Mouse (Mus musculus) testis, postnatal 10 days (tissue): ENCODE measurements at regions not wholly inside any gene's neighbourhood (a gene's known extent, or its start where the extent isn't known, plus 50 kb on each side); places are given as distances from the start of the nearest gene placed in this dataset.

Experiments
- DNase-seq: peaks from one replicate; pipeline ENCODE4 v3.0.0; 2021; ENCODE audit warnings: low spot score

DNA sequence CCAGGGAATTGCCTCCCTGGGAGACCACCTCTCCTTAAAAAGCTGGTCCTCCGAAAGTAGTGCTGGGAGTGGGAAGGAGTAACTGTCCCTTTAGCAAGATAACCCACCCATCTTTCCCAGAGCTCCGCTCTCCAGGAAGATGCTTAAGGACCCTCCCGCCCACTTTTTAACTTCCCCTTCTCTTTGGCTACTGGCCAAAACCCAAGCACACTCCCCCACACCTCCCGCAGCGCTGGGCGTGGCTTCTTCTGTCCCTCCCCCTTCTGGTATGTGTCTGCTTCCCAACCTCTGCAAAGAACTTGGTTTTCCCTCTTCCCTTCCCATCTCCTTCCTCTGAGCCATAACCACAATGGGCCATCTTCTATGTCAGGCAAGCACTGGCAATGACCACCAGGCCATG is 85.4 kb downstream of the Rpap3 start:
- no peak for DNase-seq

DNA sequence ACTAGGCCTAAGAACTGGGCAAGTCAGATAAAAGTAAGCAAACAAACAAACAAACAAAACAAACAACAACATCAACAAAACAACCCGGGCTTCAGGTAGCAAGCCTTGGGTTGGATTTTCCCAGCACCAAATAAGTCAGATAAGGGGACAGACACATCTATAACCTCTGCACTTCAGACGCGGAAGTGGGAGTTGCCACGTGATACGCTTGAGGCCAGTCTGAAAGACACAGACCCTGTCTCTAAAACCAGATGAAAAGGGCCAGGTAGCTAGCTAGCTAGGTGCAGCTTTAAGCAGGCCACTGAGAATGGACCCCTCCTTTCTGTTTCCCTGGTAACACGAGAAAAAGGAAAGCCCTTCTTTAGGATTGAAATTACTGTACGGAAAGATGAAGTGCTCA is 85.9 kb downstream of the Rpap3 start:
- no peak for DNase-seq

- DNase-seq, result no peak
These were observed 93.3 kb downstream of the Rpap3 start for GRCm38 (mm10) chr15:97612325-97612724.

DNA sequence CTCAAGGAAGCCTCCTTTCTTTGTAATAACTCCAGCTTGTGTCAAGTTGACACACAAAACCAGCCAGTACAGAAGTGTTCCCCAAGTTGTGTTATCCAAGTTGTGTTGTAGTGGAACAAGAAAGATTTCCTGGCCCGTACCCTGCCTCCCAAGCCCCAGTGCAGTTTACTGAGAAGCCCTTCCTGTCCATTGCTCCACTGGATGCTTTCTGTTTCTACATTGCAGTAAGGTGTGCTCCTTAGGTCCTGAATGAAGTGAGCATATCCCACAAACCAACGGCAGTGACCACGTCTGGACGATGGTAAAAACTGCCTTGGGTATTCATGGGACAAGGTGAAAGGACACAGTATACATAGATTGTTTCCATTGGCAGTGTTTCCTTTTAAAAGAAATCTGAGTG is 94.9 kb downstream of the Rpap3 start:
- DNase-seq, result no peak

DNA sequence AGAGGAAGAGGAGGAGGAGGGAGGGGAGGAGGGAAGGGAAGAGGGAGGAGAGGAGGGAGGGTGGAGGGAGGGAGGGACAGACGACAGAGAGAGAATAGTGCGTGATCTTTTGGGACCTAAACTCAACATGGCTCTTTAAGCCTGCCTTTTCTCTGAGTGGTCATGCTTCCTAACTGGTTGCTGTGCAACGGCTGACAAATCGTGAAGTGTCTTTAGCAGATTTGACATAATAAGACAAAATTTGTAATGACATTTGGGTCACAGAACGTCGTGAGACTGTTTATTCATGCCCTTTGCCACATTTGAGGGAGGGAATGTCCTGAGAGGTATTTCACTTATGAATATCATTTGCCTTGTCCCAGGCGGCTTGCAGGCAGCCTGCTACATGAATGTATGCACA is 96.1 kb downstream of the Rpap3 start:
- DNase-seq, result no peak

- DNase-seq, result no peak
These were observed 97.0 kb downstream of the Rpap3 start for GRCm38 (mm10) chr15:97608651-97609050.

- DNase-seq, result no peak
These were observed 97.9 kb downstream of the Rpap3 start for GRCm38 (mm10) chr15:97607617-97608206.

GRCm38 (mm10) chr15:97606630-97607381 is 98.8 kb downstream of the Rpap3 start:
- DNase-seq, result peak; percentile 73

DNA sequence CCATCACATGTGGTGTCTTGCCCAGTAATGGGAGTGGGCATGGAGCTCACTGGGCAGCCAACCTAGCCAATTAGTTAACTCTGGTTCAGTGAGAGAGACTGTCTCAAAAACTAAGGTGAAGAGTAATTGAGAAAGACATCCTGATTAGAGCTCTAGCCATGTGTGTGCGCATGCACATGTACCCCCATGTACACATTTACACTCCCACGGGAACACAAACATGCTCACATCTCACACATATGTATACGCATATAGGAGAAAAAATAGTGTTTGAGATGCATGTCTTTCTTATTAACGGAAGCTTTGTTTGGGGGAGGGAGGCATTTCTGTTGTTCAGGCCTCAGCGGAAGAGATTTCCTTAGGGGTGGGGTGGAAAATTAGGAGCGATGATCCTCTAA is 99.4 kb downstream of the Rpap3 start:
- DNase-seq, result no peak

DNA sequence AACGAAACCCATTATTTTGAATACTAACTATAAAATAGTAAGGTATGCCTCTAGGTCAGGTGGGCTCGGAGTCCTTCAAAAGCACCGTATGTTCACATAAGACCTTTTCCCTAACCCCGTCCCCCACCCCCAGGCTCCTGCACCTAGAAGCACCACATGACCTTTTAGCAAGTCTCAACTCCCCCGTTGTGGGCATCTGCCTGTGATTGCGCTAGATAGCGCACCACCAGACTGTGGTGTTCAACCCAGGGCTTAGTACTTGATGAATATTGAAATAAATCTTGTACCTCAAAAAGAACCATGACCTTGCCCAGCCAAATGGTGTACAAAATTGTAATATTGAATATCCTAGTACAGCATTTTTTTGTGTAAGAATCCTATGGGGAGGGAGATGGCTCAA is 99.8 kb downstream of the Rpap3 start:
- no peak for DNase-seq

DNA sequence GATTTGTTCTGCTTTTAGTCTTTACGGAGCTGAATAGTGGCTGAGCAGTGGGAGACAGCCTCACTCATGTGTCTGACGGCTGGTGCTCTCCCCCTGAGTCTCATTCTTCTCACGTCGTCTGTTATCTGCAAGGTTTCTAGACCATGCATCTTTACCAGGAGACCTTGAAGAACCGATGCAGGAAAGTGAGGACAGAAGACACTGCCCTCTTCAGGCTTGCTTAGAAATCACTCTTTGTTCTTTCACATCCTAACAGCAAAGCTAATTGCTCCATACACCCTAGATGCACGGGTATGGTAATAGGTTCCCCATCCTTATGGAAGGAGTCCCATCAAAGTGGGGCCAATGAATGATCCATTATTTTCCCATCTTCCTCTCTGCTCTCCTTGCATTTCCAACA is 102.1 kb downstream of the Rpap3 start:
- no peak for DNase-seq

DNA sequence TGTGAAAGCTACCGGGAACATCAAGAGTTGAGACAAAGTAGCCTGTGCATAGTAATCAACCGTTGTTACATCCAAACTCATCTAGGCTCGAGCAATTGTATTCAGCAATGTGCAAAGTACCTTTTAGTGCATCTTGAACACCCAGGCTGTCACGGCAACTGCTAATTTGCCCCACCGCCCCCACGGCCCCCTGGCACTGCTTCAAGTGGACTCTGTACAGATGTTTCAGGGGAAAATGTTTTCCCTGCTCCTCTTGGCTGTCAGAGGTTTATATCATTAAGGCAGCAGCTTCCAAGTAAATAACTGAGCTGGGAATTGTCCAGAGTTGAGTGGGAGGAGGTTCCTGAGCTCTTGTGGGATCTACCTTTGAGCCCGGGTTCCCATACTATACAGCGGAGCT is 107.4 kb downstream of the Rpap3 start:
- peak; percentile 52 for DNase-seq

- no peak for DNase-seq
These were observed 109.0 kb downstream of the Rpap3 start for GRCm38 (mm10) chr15:97596514-97597081.

- no peak for DNase-seq
These were observed 110.3 kb downstream of the Rpap3 start for GRCm38 (mm10) chr15:97595284-97595796.

- DNase-seq, result peak; percentile 63
These were observed 111.6 kb downstream of the Rpap3 start for GRCm38 (mm10) chr15:97593781-97594600.

- DNase-seq, result no peak
These were observed 112.8 kb downstream of the Rpap3 start for GRCm38 (mm10) chr15:97592786-97593185.

GRCm38 (mm10) chr15:97591406-97591805 is 114.2 kb downstream of the Rpap3 start:
- no peak for DNase-seq

DNA sequence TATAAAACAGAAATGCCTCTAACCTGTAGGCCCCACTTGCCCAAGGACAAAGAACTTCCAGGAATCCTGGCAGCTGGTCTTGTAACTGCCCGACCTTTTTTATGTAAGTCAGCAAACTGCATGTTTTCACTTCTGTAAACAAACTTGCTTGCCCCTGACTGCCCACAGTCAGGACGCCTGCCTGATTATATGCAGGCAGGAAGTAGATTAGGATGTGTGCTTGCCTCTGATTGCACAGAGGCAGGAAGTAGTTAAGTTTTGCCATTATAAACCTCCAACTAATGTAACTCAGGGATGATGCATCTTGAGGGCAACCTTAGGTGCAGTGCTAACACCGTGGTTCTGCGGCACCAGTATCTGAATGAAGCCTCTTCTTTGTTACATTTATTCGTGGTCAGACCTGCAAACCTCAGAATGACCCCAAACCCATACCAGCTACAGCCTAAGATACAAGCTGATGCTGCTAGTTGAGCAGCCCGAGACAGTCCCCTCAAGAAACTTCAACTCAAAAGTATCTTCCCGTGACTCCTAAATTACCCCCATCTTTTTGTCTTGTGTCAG is 114.8 kb downstream of the Rpap3 start:
- no peak for DNase-seq

DNA sequence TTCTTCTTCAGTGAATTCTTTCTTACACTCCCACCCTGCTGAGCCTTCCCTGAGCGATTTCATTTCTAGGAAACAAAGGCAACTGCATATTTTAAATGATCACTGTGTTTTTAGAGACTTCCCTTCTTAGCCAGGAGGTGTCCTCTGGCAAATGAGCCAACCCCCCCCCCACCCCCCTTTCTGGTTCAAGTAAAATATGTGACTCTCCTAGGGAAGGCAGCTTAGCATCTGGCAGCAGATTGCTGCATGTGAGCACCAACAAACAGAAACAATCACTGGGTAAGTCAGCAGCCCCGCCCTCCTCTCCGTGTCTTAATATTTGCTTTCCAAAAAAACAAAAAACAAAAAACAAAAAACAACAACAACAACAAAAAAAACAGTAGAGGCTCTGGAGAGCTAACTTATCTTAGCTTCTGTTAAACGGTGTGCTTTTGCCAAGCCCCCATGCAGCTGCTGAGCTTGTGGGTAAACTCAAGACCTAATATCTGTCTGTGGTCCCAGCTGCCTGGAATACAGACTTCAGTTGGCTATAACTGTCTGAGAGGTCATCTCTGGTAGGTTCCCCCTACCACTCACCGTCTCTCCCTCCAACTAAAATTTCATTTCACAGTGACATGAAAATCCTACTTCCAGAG is 117.9 kb downstream of the Rpap3 start:
- no peak for DNase-seq

DNA sequence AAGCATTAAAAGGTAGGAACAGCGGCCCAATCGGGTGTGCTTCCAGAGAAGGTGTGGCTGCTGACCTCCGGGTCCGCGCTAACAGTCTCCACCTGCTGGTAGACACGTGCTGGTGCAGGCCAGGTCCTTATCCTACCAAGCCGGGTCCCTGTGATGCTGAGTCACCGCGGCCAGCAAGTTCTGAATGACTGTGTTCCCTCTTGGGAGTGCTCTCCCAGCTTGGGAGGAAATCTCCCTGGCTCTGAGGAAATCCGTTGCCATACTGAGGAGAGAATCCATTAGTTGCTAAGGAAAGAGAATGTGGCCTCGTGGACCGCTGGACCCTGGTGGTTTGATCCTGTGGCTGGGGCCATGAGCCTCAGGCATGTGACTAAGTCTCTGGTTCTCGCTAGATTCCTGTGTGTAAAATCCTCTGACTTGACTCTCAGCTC is 123.9 kb downstream of the Rpap3 start:
- peak; percentile 90 for DNase-seq

- DNase-seq, result no peak
These were observed 124.9 kb downstream of the Rpap3 start for GRCm38 (mm10) chr15:97580726-97581125.

DNA sequence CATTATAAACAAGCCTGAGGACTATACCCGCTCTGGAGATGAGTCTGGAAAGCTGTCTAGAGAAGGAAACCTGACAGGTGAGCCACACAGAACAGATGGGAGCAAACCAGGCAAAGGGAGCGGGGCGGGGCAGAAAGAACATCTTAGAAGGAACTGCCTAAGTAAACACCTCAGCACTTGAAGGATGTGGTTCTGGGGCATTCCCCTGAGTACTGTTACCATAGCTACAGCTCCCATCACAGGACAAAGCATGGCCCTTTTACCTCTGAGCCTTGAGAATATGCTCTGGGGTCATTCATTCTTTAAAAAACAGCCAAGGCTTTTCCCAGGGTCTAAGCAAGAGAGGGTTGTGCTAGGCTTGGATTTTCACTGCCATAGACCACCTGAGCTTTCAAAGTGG is 127.6 kb downstream of the Rpap3 start:
- no peak for DNase-seq
